ENCODE assay signal across 12 mouse cellular contexts in the genomic region with DNA sequence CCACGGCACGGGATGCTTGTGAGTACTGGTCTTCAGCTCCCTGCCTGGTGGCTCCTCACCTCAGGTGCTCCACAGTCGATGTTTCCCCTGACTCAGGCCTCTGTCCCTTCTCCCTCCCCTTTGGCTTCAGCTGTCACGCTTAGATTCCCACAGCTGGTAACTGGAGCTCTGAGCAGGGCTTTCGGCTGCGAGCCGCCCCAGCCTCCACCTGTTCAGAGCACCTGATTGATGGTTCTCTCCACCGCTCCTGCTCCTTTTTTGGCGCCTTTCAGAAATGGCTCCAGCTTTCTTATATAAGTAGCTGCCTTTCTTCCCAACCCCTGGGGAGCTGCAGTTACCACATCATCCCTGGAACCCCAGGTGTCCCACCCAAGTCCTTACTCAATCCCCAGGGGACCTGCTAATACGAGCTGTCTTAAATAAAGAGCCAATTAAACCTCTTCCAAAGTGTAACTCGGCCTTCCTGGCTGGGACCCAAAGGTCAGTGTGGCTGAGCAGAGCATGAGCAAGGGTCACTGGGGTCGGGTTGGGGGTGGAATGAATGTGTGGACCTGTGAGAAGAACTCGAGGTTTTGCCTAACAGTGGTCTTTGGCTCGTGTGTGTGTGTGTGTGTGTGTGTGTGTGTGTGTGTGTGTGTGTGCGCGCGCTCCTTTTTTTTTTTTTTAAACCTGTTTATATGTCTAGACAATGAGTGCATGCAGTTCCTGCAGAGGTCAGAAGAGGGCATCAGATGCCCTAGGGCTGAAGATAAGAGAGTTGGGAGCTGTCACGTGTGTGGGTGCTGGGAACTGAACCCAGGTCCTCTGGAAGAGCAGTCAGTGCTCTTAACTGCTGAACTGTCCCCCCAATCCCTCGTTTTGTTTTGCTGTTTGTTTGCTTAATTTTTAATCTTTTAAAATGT. TPM values are rescaled to one million over a fixed set of nuclear protein-coding genes. Genes with fewer than 3 reads are reported as not detected.
A peak's percentile ranks its signal among the peaks of the same experiment; 100 is the strongest.
DNase-seq lines count a peak whose midpoint lies in the region; TF ChIP-seq lines count a peak whose summit lies in the region.
"Had no signal": no experiment of that assay in that cellular context is flagged by ENCODE, and none has a peak within 500 bp of the region (broad histone marks: within the 10 kb centered on the region; RNA-seq: fewer than 3 reads in every experiment).

No protein-coding gene starts in this region.

- no peak overlapping the region for H3K9ac ChIP-seq in liver, adult 2 months (ENCODE audit: low read depth, low read length)
- H3K9ac ChIP-seq: lung, embryonic 15.5 days; stomach, embryonic 15.5 days had no signal

- WGBS in liver, adult 2 months: 41% methylated on average over 19 of the region's 19 CpGs

- no peak overlapping the region for H3K4me3 ChIP-seq in liver, adult 2 months (ENCODE audit: insufficient read depth, low read depth, low read length)
- H3K4me3 ChIP-seq: erythroblast, embryonic 14.5 days; lung, embryonic 15.5 days; stomach, embryonic 15.5 days had no signal

- 0 out of 2 replicates have a peak, but pooled peaks have one; percentile 9 for TF ChIP-seq CTCF in liver, adult 2 months (IDR thresholded peaks at IDR 0.05; ENCODE audit: low read depth, low read length)

- no peaks in the 10 kb centered on the region for H3K36me3 ChIP-seq in liver, adult 2 months (ENCODE audit: control insufficient read depth, insufficient read depth, low read length)
- H3K36me3 ChIP-seq: lung, embryonic 15.5 days; stomach, embryonic 15.5 days had no signal

- no peaks in the 10 kb centered on the region for H3K79me2 ChIP-seq in liver, adult 2 months (ENCODE audit: control insufficient read depth, insufficient read depth, low read length)

- peaks cover 1% of the 10 kb centered on the region; the same call in 1 of the 2 replicates for H3K4me1 ChIP-seq in liver, adult 2 months (ENCODE audit: control insufficient read depth, insufficient read depth, low read length)
- H3K4me1 ChIP-seq: stomach, embryonic 15.5 days had no signal

- peak; percentile 78 for DNase-seq in adrenal gland, postnatal 14 days
- no peak for DNase-seq in adrenal gland, postnatal 4 days (ENCODE audit: low spot score in 2 of 2)
- DNase-seq in adrenal gland, postnatal 25 days: peak; percentile 30
- DNase-seq in kidney, adult 11 months: peak; percentile 78
- DNase-seq in liver, adult 2 months (ENCODE audit: extremely low read depth, low read depth, low spot score): peak; percentile 55
- no peak for DNase-seq in frontal cortex, postnatal 25 days (ENCODE audit: low spot score in 2 of 2)
- DNase-seq in layer of hippocampus, adult 9-11 months: no peak
- no peak for DNase-seq in frontal cortex, postnatal 14 days (ENCODE audit: low spot score in 2 of 2)
- DNase-seq: cerebellum, adult 11 months had no signal

- TF ChIP-seq POLR2A in liver, adult 2 months (IDR thresholded peaks at IDR 0.05; ENCODE audit: extremely low read depth, insufficient read depth, low read length): no peak

- H3K27ac ChIP-seq in liver, adult 2 months (replicated peaks; ENCODE audit: insufficient read depth, low read depth, low read length): no peak overlapping the region
- H3K27ac ChIP-seq: lung, embryonic 15.5 days; stomach, embryonic 15.5 days had no signal

- H3K27me3 ChIP-seq in liver, adult 2 months (ENCODE audit: control insufficient read depth, insufficient read depth, low read length): no peaks in the 10 kb centered on the region
- H3K27me3 ChIP-seq: lung, embryonic 15.5 days; stomach, embryonic 15.5 days had no signal

RNA-seq across cellular contexts. Expression of gene Dyrk1b, which starts 24.2 kb away (rescaled TPM):
- total RNA-seq in adrenal gland, postnatal 14 days (2021): 34.7 and 35.0 TPM in 2 replicates
- total RNA-seq in adrenal gland, postnatal 4 days (2021): 10 to 100 TPM; 40.9 to 41.9 TPM
- 42.3 and 46.2 TPM in 2 replicates for total RNA-seq in adrenal gland, postnatal 25 days (2021)
- 7.0 and 9.7 TPM in 2 replicates for total RNA-seq in liver, adult 2 months (2014; rRNA removed)
- 14.8 and 16.6 TPM in 2 replicates for polyA plus RNA-seq in liver, adult 2 months (2012; rRNA removed)

RNA-seq across cellular contexts. Expression of gene Fbl, which starts 33.9 kb away (rescaled TPM):
- total RNA-seq in adrenal gland, postnatal 14 days (2021): 111 and 122 TPM in 2 replicates
- 100 to 1,000 TPM; 102 to 119 TPM for total RNA-seq in adrenal gland, postnatal 4 days (2021)
- total RNA-seq in adrenal gland, postnatal 25 days (2021): 91.9 and 107 TPM in 2 replicates
- total RNA-seq in liver, adult 2 months (2014; rRNA removed): 34.0 and 38.6 TPM in 2 replicates
- 32.7 and 36.0 TPM in 2 replicates for polyA plus RNA-seq in liver, adult 2 months (2012; rRNA removed)

Comparison
In these comparisons a context has a peak if more than half of its experiments do, and no peak if none do; other contexts are left out.
1. DNase-seq: peak in adrenal gland, postnatal 14 days (single experiment), adrenal gland, postnatal 25 days (single experiment), kidney, adult 11 months (single experiment) and liver, adult 2 months (single experiment); none in adrenal gland, postnatal 4 days (0 of 2), frontal cortex, postnatal 25 days (0 of 2), layer of hippocampus, adult 9-11 months (single experiment) and frontal cortex, postnatal 14 days (0 of 2).